Mouse (Mus musculus): ENCODE results near the gene Jmjd8. TPM values are rescaled to one million over a fixed set of nuclear protein-coding genes. Genes with fewer than 3 reads are reported as not detected.
"Not testable (repeated sequence)": the region's sequence is repeated elsewhere in the genome, so short reads cannot be mapped to it uniquely, and the experiment has no call there.

Jmjd8 gene
- polyA plus RNA-seq, 2 experiments from 2014 or later = 22.2 to 42.8 TPM

DNA sequence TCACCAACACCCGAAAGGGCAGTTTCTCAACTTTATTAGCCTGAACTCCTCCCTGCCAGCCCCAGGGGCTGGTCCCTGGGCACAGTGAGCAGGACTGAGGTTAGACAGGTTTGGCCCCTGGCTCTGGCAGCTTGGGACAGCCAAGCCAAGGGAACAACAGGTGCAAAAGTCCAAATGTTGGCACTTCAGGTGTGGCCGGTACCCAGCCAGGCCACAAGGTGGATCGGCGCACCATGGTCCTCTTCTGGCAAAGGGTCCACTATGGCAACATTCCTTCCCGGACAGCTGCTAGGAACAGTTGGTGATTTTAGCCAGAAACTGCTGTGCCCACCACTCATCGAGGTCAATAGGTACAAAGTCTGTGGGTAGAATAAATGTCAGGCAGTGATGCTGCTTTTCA lies 35.0 kb downstream of the Jmjd8 start:
- no peak for ATAC-seq

DNA sequence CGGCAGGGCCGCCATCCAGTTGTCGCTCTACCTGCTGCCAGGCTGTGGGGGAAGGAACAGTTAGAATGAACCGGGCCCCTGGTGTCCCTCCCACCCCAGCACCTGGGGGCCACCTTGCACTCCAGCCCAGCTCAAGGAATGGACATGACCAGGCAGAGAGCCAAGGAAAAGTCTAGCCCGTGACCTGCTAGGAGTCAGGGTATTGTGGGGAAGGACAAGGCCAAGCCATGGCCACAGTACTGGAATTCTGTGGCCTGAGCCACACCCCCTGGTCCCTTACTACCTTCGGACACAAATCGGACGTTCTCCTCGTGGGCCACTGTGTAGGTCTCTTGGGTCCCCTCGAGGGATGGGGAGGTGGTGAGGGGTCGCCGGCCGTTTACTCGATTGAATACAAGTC lies 35.6 kb downstream of the Jmjd8 start:
- no peak for ATAC-seq

DNA sequence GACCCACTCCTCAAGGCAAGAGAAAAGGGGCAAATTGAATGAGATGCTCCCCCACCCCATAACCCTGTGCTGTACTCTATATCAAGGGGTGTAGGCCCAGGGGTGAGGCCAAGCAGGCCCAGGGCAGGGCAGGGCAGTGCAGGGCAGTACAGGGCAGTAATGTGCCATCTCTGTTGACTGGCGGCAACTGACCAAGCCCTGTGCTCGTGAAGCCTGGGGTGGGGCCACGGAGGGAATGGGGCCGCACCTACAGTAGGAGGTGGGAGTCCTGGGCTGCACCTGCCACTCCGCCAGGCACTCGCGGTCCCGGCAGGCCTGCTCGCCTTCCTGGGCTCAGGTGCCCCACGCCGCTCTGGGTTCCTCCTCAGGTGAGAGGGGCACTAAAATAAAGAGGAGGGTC lies 36.6 kb downstream of the Jmjd8 start:
- ATAC-seq = no peak

DNA sequence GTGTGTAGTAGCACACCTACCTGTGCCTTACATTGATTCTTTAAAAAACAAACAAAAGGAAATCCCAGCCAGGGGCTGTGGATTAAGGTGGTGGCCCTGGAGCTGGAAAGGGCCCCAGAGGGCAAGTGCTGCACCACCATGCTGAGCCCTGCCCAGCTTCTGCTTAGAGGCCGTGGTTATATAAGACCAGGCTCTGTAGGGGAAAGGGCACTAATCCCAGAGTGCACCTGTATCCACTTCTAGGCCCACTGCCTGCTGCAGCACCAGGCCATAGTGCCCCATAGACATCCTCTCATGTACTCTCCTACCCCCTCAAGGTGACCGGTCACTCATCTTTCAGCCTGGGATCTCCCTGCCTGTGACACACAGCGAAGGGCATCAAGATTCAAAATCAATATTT lies 37.5 kb downstream of the Jmjd8 start:
- ATAC-seq = no peak

DNA sequence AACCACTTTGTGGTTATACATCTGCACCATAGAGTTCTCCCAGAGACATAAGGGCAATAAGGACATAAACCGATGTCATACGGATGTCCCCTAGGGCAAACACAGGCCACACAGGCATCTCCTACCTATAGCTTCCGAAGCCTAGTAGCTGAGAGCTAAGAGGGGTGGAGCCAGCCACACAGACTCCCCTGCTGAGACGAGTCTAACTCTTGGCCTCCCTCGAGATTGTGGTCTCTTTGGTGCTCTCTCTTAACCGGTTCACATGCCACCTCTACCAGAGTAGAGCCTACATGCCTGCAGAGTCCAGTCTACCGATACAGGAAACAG lies 38.8 kb downstream of the Jmjd8 start:
- ATAC-seq = peak; percentile 38

DNA sequence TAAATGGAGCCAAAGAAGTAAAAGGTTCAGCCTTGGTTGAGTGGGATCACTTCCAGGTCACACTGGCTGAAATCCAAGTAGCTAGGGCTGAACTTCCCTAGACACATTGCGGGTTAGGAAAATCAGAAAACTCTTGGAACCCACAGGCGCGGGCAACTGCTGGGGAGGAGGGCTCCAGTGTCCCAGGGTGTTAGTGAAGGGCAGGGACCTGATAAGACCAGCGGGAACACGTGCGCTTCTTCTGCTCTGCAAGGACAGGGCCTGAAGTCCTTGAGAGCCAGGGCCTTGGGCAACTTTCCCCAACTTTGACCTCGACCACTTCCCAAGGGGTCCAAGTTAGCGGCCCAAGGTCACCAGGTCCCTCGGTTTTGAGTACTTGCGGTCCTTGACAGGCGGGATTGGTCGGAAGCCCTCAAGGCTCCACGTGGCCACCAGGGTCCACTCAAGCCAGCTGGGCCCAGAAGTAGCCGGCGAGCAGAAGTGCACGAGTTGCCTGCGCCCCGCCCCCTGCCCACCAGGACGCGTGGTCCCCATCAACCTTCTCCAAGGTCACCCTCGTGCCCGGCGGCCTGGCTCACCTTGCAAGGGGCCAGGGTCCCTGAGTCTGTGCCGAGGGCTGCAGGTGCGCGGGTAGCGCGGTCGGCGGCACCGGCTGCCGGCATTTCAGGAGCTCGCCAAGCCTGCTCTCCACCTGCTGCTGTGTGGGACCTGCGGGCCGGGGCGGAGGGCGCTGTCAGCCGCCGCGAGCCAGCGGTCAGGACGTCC lies 39.4 kb downstream of the Jmjd8 start:
- peak; percentile 22 for ATAC-seq

DNA sequence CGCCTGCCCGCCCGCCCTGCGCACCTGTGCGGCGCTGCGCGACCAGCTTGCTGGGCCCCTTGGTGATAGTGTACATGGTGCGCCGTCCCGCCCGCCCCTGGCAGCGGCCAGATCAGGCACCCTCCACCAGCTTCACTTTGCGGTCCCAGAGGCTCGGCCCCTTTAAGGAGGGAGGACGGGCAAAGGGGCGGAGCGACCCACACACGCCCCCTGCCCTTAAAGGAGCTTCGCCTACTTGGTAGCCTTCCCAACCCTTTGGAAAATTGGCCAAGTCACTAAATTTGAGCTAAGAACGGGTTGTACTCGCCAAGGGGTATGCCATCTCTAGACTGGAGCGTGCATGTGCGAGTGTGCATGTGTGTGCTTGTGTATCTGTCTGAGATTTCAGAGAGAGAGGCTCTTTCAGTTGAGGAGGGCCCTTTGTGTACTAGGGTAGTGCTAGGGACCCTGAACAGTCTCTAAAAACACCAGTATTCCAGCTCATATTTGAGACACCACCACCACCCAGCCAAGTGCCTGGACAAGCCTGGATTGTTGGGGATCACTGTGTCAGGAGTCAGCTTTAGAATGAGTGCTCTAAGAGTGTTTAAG lies 40.0 kb downstream of the Jmjd8 start, which contains the start of gene Mcrip2:
TSS of gene Mcrip2 (minus strand) at position 164 of the 591 bp plus-strand sequence.
- peak; percentile 80 for ATAC-seq

DNA sequence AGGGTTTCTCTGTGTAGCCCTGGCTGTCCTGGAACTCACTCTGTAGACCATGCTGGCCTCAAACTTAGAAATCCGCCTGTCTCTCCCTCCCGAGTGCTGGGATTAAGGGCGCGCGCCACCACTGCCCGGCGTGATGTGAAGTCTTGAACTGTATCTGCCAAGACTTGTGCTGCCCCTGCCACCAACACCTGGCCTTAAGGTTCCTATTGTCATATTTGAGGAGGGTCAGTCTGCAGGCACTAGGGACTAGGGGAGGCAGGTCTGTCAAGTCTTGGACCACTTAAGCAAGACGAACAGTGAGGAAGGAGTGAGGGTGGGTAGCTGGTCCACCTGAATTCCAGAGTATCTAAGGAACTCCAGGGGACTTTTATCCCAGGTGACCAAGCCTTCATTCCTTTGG lies 40.8 kb downstream of the Jmjd8 start:
- no peak for ATAC-seq

DNA sequence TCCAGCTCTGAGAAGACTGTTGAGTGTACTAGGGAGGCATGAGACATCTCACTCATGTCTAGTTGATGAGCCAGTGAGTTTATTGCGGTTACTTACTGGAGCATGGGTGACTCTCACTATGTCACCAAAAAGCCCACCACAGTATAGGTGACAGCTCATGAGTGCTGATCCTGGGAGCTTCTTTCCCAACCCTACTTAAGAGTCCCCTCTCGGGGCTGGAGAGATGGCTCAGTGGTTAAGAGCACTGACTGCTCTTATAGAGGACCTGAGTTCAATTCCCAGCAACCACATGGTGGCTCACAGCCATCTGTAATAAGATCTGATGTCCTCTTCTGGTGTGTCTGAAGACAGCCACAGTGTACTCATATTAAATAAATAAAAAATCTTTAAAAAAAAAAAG lies 41.3 kb downstream of the Jmjd8 start:
- no peak for ATAC-seq

DNA sequence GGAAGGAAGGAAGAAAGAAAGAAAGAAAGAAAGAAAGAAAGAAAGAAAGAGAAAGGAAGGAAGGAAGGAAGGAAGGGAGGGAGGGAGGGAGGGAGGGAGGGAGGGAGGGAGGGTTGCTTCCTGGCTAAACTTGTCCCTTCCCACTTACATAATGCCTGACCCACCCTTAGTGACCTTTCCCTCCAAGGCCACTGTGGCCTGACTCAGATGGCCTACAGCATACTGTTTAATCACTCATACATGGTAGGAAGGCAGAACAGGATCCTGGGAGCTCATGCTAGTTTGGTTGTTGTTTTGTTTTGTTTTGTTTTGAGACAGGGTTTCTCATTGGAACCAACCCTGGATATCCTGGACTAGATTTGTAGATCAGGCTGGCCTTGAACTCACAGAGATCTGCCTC lies 42.9 kb downstream of the Jmjd8 start:
- ATAC-seq = not testable (repeated sequence)

DNA sequence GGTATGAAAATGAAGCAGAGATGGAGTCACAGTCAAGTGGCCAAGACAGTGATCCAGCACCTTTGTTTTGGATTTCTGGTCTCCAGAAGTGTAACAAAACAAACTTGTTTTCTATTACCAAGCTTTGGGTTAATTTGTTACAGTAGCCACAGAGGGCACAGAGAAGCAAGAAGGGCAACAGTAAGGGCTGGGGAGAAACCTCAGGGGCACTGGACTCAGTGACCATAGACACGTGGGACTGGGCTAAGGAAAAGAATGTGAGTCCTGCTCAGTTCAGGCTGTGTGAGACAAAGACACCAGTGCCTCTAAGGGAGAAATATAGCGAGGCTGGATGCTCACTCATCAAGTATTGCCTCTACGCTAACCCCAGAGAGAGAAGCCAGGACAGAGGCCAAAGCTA lies 44.0 kb downstream of the Jmjd8 start:
- ATAC-seq = no peak

DNA sequence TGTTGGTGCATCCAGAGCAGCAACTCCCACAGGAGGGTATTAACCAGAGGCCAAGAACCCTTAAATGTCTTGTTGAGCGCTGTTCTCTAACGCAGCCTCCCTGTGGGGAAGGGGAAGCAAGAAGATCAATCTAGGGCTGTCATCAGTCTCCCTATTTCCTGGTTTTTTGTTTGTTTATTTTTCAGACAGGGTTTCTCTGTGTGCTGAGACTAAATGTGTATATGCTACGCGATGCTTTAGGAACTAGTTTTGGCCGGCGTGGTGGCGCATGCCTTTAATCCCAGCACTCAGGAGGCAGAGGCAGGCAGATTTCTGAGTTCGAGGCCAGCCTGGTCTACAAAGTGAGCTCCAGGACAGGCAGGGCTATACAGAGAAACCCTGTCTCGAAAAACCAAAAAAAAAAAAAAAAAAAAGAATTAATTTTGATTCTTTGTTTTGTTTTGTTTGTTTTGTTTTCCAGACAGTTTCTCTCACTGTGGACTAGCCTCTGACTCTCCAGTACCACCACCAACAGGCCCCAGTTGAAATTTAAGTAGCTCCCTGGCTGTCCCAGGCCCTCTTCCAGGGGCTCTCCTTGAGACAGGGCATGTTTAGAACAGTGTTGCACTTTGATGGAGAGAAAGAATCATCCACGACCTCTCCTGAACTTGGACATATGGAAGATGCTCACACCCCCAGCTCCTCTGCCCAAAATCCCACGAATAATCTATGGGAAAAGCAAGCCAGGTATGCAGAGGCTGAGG lies 44.9 kb downstream of the Jmjd8 start:
- ATAC-seq = no peak

DNA sequence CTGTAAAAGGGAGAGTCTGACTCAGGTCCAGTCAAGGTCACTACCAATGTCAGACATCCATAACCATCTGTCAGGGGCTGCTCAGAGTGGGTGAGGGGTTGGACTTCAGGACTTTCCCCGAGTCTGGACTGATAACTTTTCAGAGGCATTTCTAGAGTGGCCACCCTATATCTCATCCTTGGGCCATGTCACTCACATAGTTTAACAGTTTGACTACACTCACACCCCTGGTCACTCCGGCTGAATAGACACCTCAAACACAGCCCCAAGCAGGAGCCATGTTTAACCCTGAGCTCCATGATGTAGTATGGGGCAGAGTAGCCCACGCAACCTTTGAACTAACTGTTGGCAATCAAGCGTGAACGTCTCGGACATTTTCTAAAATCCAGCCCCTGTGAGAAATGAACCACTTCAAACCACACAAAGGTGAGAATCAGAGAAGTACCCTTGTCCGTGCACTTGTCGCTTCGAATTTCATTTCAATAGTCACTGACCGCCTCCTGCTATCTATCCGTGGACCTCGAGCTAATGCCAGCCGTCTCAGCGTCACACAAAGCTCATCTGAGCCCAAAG lies 45.6 kb downstream of the Jmjd8 start:
- no peak for ATAC-seq

DNA sequence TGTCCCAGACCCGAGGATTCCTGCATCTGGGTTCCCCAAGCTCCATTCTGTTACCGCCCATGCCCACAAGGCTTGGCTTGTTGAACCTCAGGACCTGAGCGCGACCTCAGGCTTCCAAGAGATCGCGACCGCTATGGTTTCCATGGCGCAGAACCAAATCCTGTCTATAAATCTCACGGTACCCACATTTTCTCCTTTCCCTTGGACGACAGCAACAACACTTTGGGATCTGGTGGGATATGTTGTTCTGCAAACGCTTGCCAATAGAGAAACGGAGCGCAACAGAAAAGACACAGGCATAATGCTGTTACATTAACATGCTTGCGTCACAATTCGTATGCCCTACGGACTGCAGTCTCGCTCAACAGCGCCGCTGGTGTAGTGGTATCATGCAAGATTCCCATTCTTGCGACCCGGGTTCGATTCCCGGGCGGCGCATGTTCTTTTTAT lies 46.1 kb downstream of the Jmjd8 start, which contains the start of gene Mettl26:
TSS of gene Mettl26 (plus strand) at position 354 of the 450 bp plus-strand sequence.
- peak; percentile 79 for ATAC-seq

DNA sequence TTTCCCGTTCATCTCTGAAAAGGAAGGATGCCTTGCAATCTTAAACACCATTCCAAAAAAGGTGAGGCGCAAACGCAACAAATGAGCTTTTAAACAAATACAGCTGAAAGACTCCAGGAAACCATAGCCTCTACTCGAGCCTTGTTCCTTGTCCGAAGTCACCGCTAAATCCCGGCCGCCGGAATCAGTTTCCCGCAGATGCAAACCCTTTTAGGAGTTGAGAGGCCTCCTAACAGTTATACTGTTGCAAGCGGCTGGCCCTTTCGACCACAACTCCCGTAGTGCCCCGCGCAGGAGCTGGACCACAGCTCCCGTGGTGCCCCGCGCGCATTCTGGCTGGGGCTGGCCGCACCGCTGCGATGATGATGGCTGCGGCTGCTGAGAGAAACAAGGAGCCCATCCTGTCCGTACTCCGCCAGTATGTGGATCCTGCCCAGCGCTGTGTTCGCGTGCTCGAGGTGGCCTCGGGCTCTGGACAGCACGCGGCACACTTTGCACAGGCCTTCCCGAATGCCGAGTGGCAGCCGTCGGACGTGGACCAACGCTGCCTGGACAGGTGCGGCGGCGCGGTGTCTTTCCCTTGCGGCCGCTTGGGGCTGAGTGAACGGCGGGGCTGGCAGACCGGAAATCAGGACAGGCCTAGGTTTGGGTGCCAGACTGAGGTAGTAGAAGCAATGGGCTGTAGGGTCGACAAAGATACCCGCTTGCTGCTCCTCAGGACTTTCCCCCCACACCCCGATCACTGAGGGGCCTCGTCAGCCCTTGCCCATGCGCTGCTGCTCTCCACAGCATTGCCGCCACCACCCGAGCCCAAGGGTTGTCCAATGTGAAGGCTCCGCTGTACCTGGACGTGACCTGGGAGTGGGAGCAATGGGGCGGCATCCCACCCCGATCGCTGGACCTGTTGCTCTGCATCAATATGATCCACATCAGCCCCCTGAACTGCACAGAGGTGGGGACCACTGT lies 46.8 kb downstream of the Jmjd8 start:
- peak; percentile 84 for ATAC-seq

DNA sequence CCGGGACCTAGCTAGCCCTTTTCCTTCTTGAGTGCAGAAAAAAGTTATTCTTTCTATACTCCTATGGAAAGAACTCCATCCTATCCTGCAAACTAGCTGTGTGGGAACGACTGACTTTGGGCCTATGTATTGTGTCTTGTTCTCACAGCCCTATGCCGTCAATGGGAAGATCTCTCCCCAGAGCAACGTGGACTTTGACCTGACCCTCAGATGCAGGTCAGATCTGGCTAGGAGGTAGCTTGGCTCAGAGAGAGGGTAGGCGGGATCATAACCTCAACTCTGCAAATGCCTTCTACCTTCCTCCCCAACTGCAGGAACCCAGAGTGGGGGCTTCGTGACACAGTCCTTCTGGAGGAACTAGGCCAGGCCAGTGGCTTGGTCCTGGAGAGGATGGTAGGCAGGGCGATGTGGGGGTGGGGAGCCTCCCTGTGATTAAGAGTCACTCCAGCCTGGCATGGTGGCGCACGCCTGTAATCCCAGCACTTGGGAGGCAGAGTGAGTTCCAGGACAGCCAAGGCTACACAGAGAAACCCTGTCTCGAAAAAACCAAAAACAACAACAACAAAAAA lies 47.8 kb downstream of the Jmjd8 start:
- ATAC-seq = no peak

DNA sequence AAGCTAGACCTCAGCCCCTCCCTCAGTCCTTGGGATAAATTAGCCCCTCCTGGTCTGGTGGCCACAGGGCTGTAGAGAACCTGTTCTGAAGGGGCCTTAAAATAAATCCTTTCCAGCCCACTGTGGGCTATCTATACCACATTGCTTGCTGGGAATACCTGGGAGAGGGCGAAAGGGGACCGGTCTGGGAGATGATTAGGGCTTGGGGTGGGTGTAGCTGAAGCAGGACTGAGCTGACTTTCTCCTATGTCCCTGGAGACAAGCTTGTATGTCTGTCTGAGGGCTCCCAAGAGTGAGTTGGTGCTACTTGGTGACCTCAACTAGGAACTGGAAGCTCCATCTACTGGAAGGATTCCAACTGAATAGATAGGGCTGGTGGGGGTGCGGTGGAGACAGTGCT lies 48.4 kb downstream of the Jmjd8 start:
- no peak for ATAC-seq

DNA sequence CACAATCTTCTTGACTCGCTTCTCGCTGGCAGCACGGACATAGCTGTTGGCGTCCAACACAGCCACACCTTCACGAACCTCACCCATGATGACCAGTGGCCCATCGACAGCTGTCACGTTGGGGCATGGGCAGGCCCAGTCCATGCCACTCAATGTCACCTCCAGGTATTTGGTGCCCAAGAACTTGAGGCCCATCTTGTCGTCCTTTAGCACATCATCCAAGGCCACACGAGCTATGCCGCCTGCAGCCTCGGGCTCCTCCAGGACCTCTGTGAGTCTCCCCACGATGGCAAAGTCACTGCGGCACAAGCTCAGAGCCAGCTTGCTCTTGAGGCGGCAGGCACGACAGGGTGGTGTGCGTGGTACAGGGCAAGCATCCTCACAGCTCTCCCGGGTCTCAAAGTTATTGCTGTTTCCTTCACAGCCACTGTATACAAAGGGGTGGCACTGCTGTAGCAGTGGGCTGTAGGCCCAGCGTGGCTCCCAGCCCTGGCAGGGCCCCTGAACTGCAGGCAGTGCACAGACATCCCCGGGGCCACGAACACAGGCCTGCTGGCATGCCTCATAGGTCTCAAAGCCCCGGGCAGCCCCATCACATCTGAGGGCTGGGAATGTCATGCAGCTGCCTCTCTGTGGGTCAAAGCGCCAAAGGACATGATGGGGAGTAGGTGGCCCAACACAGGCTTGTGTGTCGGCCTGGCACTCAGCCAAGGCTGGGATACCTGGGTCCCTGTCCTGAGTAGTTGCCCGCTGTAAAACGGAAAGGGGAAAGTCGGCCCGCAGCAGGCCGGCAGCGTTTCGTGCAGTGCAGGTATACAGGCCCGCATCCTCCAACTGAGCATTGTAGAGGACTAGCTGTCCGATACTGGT lies 49.3 kb downstream of the Jmjd8 start:
- ATAC-seq = no peak

DNA sequence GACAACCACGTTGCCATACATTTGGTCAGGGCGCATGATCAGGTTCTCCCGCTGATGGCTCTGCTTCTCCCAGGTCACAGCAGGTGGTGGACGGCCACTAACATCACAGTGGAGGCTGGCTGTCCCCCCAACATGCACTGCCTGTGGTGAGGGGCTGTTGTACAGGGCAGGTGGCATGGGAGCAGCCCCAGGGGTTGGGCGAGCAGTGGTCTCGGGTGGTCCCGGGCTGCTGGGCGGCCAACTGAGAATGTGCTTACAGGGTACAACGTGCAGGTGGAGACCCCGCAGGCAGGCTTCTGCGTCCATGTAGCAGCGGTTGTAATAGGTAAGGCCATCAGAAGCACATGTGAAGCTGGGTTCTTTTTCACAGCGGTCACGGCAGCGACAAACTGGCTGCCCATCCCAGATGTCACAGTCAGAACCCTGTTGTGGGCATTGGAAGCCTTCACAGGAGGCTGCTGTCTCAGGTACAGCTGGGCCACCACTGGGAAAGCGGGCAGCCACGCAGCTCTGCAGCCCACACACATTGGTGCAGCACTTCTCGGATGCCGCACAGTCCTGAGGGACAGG lies 50.0 kb downstream of the Jmjd8 start:
- no peak for ATAC-seq

DNA sequence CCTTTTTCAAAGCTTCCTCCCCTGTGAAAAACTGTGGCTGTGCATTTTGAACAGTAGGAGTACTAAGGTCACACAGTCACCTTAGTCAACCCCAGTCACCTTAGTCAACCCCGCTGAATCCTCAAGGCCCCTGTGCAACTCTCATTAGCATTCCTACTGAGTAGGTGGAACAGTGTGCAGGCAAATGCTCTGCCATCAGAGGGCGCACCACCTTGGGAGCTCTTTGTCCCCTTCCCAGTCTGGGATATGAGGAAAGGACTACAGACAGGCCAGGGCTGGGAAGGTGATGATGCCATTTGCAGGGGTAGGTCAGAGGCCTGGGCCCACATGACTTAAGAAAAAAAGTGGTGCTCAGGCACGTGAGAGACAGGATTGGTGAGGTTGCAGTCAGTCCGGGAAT lies 50.6 kb downstream of the Jmjd8 start:
- no peak for ATAC-seq
